Mouse (Mus musculus) R1 (cell line): ENCODE measurements around the gene Aamp.
A peak's percentile ranks its signal among the peaks of the same experiment; 100 is the strongest.

Experiments used
- DNase-seq: peaks from one replicate; pipeline ENCODE4 v3.0.0-alpha.2; 2018; ENCODE audit warnings: low read depth, low spot score

The Aamp gene

GRCm38 (mm10) chr1:74239162-74239561 is 45.4 kb downstream of the Aamp start:
- DNase-seq: no peak

- peak; percentile 28 for DNase-seq
These were observed 46.4 kb downstream of the Aamp start for GRCm38 (mm10) chr1:74238136-74238535.

GRCm38 (mm10) chr1:74237671-74238070 is 46.9 kb downstream of the Aamp start:
- no peak for DNase-seq

GRCm38 (mm10) chr1:74236590-74237317 is 47.8 kb downstream of the Aamp start:
- DNase-seq: peak; percentile 46

GRCm38 (mm10) chr1:74235938-74236589 is 48.5 kb downstream of the Aamp start, which contains the start of gene Arpc2:
Gene Arpc2, plus strand, starts transcription at chr1:74236084.
- DNase-seq: peak; percentile 95

- DNase-seq: no peak
These were observed 53.5 kb downstream of the Aamp start for GRCm38 (mm10) chr1:74230992-74231391.

GRCm38 (mm10) chr1:74229942-74230341 is 54.6 kb downstream of the Aamp start:
- DNase-seq: no peak
